Mouse (Mus musculus): Measurements from ENCODE around the gene Rab25.

The Rab25 gene

DNA sequence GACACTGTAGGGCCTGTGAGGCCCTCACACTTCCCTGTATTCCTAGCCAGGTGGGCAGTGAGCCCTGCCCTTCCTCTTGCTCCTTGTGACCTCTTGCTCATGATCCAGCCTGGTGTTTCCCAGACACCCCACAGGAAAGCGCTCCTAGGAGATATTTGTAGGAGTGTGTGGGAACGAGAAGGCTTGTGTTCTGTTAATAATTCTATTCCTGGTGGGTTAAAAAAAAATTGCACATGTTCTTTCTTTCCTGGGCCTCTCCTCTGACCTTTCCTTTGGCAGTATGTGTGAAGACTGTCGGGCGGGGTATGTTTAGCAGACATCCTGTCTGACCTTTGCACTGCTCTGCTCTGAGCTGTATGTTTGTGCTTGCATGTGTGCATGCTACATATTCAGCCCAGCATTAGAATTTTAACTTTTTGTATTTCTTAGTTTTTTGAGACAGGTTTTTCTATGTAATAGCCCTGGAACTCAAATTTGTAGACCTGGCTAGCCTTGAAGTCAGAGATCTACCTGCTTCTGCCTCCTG lies 18.5 kb upstream of the Rab25 start:
- DNase-seq (ENCODE audit: low spot score): no peak

DNA sequence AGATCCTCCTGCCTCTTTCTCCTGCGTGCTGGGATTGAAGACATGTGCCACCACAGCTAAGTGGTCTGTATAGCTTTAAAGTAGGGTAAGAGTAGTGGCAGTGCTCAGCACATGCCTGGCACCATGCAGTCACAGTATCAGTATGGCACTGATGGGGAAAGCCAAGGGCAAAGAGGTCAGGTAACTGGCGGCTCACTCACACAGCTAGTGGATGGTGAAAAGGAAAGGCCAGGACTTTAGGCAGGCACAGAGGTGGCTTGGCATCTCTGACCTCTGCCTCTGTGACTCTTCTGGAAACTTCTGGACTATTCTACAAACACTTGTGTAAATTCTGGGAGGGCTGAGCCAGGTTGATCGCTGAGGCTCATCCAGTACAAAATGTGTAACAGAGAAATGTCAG lies 18.0 kb upstream of the Rab25 start:
- no peak for DNase-seq (ENCODE audit: low spot score)

DNA sequence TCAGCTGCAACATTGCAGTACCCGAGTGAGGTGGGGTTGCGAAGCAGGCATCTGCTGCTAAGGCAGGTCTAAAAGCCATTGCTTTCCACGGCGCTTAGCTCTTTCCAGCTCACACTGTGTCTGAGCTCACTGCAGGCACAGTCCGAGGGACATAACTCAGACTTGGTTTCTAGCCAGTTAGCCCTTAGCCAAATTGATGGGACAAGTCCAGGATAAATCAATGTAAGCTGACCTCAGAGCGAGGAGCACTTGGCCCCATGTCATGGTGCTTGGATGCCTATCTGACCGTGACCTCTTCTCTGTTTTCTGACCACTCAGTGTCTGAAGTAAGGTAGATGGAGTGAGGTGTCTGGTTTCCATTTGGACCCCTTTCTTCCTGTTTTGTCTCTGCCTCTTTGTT lies 15.9 kb upstream of the Rab25 start:
- peak; percentile 53 for DNase-seq (ENCODE audit: low spot score)

DNA sequence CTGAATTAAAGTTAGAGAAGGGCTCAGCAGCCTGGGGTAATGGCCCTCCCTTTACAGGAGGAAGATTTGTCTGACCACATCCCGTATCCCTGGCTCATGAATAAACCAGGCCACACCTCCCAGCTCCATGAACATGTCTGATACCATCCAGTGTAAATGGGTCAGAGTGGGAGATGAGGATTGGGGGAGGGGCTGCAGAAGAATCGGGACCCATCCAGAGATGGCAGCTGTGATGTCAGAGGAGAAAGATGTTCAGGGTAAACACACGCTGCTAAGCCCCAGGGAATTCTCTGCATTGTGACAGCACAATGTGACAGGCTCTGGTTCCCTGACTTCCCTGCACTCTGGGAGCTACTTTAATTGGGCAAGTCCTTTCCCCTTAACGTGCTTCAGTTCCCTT lies 15.3 kb upstream of the Rab25 start:
- DNase-seq (ENCODE audit: low spot score): peak; percentile 50

DNA sequence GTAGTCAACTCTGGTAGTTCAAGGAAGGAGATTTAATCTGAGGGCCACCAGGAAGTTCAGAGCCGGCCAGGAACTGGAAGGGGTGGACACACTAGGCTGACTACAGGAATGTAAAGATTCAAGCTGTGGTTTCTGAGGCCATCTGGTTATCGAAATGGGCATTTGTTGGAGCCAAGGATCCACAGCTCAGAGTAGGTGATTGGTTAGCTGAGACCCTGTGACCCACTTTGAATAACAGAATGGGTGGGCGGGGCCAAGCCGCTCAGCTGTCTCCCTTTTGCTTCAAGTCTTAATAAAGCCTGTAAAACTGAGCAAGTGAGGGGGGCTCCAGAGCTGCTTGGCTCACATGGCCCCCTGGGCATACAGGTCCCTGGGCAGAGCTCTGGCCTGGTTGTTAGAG lies 13.9 kb upstream of the Rab25 start:
- DNase-seq (ENCODE audit: low spot score): peak; percentile 75

DNA sequence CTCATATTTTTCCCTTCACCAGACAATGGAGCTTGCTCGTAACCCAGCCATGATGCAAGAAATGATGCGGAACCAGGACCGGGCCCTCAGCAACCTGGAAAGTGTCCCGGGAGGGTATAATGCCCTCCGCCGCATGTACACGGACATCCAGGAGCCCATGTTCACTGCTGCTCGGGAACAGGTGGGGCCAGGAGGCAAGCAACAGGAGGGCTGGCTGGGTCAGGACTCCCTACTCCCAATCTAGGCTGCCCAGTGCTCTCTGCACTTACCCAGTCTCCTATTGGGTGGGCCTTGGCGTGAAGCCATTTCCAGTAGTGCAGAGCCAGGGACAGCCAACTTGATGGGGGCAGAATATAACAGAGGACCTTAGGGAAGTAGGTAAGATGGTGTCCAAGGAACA lies 11.5 kb upstream of the Rab25 start:
- no peak for DNase-seq (ENCODE audit: low spot score)

DNA sequence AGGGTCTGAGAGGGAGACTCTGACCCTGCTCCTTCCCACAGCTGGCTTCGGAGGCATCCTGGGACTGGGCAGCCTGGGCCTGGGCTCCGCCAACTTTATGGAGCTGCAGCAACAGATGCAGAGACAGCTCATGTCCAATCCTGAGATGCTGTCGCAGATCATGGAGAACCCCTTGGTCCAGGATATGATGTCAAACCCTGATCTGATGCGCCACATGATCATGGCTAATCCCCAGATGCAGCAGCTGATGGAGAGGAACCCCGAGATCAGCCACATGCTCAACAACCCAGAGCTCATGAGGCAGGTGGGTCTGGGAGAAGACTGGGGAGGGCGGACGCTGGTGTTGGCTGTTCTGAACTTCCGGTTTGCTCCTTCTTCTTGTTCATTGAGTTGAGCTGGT lies 8.5 kb upstream of the Rab25 start:
- DNase-seq (ENCODE audit: low spot score): no peak

DNA sequence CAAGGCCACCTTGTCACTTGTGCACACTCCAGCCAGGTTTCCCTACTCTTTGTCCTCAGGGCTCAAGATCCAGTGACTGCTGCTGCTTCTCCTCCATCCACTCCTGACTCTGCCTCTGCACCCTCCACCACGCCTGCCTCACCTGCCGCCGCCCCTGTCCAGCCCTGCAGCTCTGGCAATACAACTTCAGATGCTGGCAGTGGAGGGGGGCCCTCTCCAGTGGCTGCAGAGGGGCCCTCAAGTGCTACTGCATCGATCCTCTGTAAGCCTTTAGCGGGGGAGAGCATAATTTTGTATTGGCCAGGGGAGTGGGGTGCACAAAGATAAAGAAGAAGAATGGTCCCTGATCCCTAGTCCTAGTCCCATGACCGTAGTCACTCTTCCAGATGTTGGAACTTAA lies 7.6 kb upstream of the Rab25 start:
- DNase-seq (ENCODE audit: low spot score): no peak

DNA sequence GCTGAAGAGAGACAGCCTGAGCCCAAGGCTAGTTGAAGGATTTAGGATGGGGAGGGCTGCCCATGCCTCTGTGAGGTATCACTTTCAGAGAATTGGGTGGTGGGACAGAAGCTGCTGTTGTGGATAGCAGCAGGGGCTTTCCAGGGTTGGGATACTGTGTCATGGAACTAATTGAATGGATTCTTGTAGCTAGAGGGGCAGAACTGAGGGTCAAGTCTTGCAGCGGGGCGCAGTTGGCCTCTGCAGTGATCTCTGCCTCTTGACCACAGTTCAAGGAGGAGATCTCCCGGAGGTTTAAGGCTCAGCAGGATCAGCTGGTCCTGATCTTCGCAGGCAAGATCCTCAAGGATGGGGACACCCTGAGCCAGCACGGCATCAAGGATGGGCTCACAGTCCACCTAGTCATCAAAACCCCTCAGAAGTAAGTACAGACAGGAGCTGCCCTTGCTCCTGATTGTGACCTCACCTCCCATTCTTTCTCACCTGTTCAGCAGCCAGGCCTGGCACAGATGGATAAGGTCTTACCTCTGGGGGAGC lies 7.0 kb upstream of the Rab25 start:
- DNase-seq (ENCODE audit: low spot score): no peak

DNA sequence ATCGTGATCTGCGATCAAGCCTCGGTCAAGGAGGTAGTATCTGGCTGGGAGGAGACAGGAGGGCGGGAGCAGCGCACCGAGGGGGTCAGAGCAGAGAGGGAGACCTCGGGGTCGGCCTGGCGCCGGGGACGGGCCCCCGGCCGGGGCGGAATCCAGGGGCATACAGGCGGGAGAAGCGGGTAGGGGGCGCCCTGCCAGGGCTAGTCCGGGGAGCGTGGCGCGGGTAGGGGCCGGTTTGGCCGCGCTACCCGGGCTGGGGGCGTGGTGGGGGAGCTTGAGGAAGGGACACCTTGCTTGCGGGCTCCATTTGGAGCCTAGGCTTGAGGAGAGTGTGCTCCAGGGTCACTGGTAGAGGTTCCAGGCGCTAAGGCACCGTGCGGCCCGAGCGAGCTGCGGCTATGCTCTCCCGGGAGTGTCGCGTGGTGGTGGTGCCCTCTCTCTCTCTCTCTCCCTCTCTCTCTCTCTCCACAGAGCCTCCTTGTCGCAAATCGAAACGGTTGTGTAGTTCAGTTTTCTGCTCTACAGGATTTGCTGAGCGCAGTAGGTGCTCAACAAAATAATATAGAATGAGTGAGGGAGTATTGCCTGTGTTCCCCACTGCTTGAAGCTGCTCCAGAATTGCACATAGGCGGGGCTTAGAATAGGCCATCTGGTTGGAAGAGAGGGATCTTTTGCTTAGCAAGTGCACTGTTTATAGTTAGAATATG lies 5.9 kb upstream of the Rab25 start:
- peak; percentile 84 for DNase-seq (ENCODE audit: low spot score)

DNA sequence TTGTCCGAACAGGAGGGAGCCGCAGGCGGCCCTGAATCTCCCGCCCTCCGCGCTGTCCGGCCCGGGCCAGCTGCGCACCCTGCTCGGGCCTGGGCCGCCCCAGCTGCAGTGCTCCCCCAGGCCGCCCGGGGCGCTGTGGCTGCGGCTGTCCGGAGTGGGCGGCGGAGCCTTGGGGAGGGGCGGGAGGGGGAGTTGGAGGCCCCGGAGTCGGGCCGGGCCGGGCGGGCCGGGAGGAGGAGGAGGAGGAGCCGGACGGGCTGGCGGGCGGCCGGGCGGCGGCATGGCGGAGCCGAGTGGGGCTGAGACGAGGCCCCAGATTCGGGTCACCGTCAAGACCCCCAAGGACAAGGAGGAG lies 5.4 kb upstream of the Rab25 start, which contains the start of gene Ubqln4:
TSS of gene Ubqln4 (plus strand) at position 234 of the 355 bp plus-strand sequence.
- peak; percentile 94 for DNase-seq (ENCODE audit: low spot score)

DNA sequence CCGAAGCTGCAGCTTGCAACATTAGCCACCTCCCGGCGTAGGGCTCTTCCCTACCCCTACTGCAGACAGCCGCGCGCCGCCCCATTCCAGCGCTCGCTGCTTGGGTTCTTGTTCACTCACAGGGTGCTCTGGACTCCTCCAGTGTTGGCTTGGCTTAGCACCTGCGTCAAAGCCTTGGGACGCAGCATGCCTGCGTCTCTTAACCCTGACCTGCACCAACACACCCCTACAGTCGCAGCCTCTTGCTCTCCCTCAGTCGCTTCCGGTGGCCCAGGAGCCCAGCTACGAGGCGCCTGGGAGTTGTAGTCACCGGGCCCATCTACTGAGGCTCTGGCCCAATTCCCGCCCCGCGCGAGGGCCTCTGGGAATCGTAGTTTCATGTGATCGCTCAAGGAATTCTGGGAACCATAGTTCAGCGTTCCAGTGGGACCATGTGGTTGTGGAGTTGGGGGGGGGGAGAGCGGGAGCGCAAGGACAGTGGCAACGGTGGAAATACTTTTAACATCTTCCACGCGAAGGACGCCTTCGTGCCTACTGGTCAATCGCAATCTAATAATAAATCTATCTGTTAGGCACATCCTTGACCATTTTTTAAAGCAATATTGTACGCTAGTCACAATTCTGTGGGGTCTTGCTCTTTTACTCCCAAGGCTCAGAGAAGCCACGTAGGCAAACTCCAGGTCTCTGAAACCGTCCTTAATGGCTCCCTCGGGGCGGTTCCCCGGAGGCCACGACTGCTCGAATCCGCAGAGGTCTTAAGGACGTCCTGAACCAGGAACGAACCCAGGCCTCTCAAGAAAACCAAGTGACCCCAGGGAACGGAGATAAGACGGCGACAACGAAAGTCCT lies 4.8 kb upstream of the Rab25 start, which contains the start of gene Lamtor2:
TSS of gene Lamtor2 (minus strand) at position 399 of the 849 bp plus-strand sequence.
- DNase-seq (ENCODE audit: low spot score): peak; percentile 99

DNA sequence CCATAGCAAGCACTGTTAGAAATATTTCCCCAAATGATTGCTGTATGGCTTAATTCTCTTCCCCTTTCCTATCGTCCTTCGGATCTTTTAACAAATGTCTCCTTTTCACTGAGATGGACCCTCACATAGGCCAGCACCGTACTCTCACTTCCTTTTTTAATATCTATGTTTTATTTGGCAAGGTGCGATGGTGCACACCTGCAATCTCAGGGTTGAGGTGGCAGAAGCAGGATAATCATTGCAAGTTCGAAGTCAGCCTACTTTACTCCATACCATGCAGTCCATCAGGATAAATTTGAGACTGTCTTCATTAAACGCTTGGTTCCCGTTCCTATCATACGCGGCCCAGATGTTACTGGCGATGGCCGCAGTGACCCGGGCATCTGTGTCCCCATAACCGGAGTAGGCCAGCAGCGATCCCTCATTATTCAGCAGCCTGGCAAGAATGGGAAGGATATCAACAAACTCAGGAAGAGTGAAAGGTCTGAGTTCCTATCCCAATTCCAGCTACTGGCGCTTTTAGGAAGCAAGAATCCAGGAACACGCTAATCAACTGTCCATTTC lies 4.1 kb upstream of the Rab25 start:
- DNase-seq (ENCODE audit: low spot score): no peak

DNA sequence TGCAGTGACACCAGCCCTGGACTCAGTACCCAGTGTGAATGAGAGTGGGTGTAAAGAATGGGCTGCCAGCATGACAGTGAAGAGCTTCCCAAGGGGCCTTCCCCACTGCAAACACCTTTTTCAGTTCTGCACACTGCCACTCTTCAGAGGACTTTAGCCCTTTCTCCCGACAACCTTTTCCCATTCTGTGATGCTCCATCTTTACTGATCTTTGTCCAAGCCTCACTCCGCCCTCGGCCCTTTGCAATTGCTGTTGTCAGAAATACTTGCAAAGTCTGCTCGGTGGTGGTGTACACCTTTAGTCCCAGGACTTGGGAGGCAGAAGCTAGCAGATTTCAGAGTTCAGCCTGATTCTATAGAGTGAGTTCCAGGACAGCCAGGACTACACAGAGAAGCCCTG lies 3.5 kb upstream of the Rab25 start:
- no peak for DNase-seq (ENCODE audit: low spot score)

DNA sequence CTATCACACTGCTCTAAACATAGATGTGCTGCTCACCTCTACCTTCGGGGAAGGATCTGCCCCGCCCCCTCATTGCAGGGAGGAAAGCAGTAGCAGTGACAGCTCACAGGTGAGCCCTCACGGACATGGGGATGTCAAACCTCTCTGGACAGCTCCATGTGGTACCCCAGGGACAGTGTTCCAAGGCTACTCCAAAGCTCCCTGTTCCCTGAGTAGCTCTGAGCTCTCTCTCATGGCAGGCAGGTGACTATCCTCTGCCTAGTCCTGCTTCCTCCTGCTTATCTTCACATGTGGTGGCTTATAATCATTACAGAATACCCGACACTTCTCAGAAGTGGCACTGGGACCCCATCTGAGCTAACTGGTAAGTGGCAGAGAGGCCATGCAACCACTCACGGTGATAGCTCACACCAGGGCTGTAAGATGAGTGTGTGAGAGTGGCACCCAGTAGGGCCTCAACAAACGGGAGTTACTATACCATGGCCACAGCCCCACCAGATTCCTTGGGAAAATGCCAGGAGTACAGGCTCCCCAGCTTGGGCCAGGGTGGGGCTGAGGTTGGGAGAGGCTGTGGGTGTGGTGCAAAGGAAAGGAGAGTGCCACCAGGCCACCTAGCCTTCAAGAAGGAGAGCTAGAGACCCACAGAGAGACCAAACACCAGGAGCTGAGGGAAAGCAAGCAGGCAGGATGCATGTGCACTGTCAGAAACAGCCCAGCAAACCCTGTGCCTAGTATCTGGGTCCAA lies 1.3 kb downstream of the Rab25 start:
- DNase-seq (ENCODE audit: low spot score): no peak

DNA sequence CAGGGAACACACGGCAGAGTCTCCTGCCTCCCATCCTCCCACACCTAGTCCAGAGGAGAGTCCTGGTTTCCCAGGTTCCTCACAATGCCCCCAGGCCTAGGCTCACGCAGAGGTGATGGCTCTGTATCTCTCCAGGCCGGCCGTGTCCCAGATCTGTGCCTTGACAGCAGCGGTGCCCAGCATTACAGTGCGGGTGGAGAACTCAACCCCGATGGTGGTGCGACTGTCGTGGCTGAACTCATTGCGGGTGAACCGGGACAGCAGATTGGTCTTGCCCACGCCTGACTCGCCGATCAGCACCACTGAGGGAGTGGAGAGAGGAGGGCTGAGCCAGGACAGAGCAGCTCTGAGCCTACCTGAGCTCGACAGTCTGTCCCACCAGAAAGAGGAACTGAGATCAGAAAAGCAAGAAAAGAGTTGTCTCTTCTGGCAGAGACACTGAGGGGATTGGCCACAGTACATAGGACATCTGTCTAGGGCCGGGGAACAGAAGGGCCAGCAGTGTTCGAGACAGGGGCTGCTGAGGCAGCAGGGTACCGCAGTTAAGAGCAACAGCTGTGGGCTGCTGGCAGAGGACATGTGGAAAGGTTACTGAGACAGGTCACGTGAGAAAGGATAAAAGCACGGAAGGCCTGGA lies 3.0 kb downstream of the Rab25 start:
- no peak for DNase-seq (ENCODE audit: low spot score)

DNA sequence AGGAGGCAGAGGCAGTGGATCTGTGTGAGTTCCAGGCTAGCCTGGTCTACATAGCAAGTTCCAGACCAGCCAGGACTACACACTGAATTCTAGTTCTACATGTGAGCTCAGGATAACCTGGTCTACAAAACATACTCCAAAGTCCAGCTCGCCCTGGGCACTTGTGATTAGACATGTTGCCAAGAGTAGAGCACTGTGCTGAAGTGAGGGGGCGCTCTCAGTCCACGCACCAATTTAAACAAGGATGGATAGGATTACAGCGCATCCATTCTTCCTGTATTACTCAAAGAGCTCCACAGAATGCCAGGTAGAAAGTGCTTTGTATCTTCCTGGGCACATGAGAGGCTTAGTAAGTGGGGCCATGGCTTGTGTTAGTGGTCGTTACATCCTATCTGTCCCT lies 3.6 kb downstream of the Rab25 start:
- peak; percentile 46 for DNase-seq (ENCODE audit: low spot score)

DNA sequence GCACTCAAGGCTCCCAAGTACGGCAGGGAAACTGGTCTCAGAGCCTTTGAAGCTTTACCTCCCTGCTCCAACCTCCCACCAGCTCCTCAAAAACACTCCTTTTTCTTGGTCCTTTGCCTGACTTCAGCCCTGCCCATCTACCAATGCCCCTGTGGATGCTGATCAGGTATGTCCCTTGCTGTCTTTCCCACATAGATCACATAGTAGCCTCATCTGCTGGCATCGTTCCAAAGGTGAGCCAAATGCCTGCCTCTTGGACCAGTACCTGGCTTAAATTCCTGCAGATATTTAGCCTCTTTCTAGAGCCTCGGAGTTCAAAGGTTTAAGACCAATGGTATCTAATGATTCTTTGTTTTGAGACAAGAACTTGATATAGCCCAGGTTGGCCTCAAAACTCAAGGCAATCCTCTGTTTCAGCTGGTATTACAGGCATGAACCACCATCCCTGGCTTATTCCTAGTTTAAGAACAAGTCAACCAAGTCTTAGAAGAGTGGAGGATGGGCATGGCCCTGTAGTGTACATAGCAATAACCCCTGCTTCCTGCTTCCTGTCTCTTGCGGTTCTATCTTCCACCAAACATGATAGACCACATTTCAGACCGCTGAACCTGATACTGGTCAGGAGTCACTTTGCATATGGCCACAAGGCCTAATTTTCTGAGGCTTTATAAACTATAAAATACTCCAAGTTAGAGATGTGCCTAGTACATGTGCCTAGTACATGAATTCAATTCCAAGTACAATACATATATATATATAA lies 4.3 kb downstream of the Rab25 start:
- no peak for DNase-seq (ENCODE audit: low spot score)

DNA sequence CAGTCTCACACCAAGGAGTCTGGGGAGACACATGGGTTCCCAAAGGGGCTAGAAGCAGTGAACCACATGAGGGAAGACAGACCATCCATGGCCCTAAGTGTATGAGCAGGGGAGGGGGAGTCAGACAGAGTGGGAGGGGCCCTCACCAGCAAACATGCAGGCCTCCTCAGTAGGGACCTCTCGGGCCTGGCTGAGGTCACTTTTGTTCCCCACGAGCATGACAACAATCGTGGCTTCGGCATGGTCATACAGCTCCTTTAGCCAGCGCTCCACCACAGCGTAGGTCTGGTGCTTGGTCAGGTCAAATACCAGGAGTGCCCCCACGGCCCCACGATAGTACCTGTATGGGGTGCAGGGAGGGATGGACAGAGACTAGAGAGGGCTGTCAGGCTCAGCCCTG lies 4.9 kb downstream of the Rab25 start:
- DNase-seq (ENCODE audit: low spot score): no peak

DNA sequence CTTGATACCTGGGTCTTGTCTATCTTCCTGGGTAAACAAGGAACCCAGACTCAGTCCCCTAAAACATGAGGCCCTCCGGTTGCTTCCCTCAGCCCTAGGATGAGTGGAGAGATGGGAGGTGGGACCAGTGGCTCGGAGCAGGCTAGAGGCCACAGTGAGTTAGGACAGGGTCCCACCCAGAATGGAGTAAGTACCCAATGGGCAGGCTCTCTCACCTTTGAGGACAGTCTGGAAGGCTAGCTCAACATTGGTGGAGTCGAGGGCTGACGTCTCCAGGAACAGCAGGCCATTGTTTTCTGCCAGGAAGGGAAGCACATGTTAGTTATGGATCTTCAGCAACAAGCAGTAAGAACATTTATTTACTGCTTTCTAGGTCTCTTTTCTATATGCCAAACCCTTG lies 5.6 kb downstream of the Rab25 start:
- DNase-seq (ENCODE audit: low spot score): no peak

Data from MN1 (cell line).